Mouse (Mus musculus): ENCODE results near the gene Gch1. TPM values are rescaled to one million over a fixed set of nuclear protein-coding genes. Genes with fewer than 3 reads are reported as not detected.

Gene Gch1
- total and polyA plus RNA-seq, 3 experiments, result 4.4 to 6.6 TPM; not detected in 1

GRCm38 (mm10) chr14:47214367-47214766 lies 25.2 kb upstream of the Gch1 start:
- H3K27me3 ChIP-seq (ENCODE audit: control insufficient read depth in 1 of 2, insufficient read depth in 2 of 2, low read length in 2 of 2), result peaks cover 0 to 6% of the 10 kb centered on the region in 2 experiments; a peak in 2 of 4 replicates
- no peak for TF ChIP-seq ZKSCAN1 (IDR thresholded peaks at IDR 0.05; ENCODE audit: low read depth, low read length)
- TF ChIP-seq MYC (IDR thresholded peaks at IDR 0.05; ENCODE audit: low read depth, low read length), result no peak
- TF ChIP-seq E2F4 (IDR thresholded peaks at IDR 0.05; ENCODE audit: borderline replicate concordance, low read depth, low read length), result no peak
- TF ChIP-seq TBP (IDR thresholded peaks at IDR 0.05; ENCODE audit: low read depth, low read length), result no peak
- no peak for TF ChIP-seq CHD1 (IDR thresholded peaks at IDR 0.05; ENCODE audit: low read depth, low read length)
- no peak for TF ChIP-seq POLR2AphosphoS2 (IDR thresholded peaks at IDR 0.05; ENCODE audit: low read length)
- no peak for TF ChIP-seq MYB (IDR thresholded peaks at IDR 0.05; ENCODE audit: low read depth, low read length)
- TF ChIP-seq RCOR1 (IDR thresholded peaks at IDR 0.05; ENCODE audit: low read depth, low read length), result no peak
- TF ChIP-seq EP300 (IDR thresholded peaks at IDR 0.05; ENCODE audit: low read depth in 1 of 2, low read length in 2 of 2), result no peak
- TF ChIP-seq MEF2A (IDR thresholded peaks at IDR 0.05; ENCODE audit: extremely low read depth, insufficient replicate concordance, low read depth, low read length, poor library complexity, severe bottlenecking), result no peak
- TF ChIP-seq NELFE (IDR thresholded peaks at IDR 0.05; ENCODE audit: low read depth, low read length), result no peak
- TF ChIP-seq GATA1 (IDR thresholded peaks at IDR 0.05; ENCODE audit: low read depth, low read length), result no peak
- no peak for TF ChIP-seq MAX (IDR thresholded peaks at IDR 0.05; ENCODE audit: low read length)

GRCm38 (mm10) chr14:47213305-47213704 lies 24.1 kb upstream of the Gch1 start:
- Histone ChIP-seq H3K4me3 (ENCODE audit: control insufficient read depth in 1 of 2, insufficient read depth in 1 of 2, low read depth in 2 of 2, low read length in 2 of 2) (no peak overlapping the region), H3K4me1 (ENCODE audit: control insufficient read depth in 1 of 2, insufficient read depth in 2 of 2, low read length in 2 of 2) (no peaks in the 10 kb centered on the region), H3K9ac (ENCODE audit: control insufficient read depth, low read depth, low read length, poor library complexity, severe bottlenecking) (no peak overlapping the region), H3K9me3 (replicated peaks; ENCODE audit: insufficient read depth, low read length) (no peaks in the 10 kb centered on the region), H3K27ac (ENCODE audit: control insufficient read depth, low read depth, low read length) (no peak overlapping the region), H3K79me2 (ENCODE audit: control insufficient read depth, insufficient read depth, low read length, poor library complexity) (no peaks in the 10 kb centered on the region), H3K36me3 (ENCODE audit: control insufficient read depth in 1 of 2, insufficient read depth in 2 of 2, low read length in 2 of 2) (no peaks in the 10 kb centered on the region), H3K27me3 (ENCODE audit: control insufficient read depth in 1 of 2, insufficient read depth in 2 of 2, low read length in 2 of 2) (peaks cover 0 to 6% of the 10 kb centered on the region in 2 experiments; a peak in 2 of 4 replicates)
- TF ChIP-seq HCFC1 (IDR thresholded peaks at IDR 0.05; ENCODE audit: low read depth, low read length), result no peak
- TF ChIP-seq MAX (IDR thresholded peaks at IDR 0.05; ENCODE audit: low read length), result no peak
- no peak for TF ChIP-seq TCF12 (IDR thresholded peaks at IDR 0.05; ENCODE audit: low read depth, low read length)
- no peak for TF ChIP-seq ETS1 (IDR thresholded peaks at IDR 0.05; ENCODE audit: low read depth, low read length)
- no peak for TF ChIP-seq BHLHE40 (IDR thresholded peaks at IDR 0.05; ENCODE audit: borderline replicate concordance, low read depth, low read length)
- TF ChIP-seq MAZ (IDR thresholded peaks at IDR 0.05; ENCODE audit: low read depth, low read length), result no peak
- TF ChIP-seq ZC3H11A (IDR thresholded peaks at IDR 0.05; ENCODE audit: low read depth, low read length), result no peak
- DNase-seq (ENCODE audit: low read depth, low spot score), result no peak

More at GRCm38 (mm10) chr14:47214367-47214766, 25.2 kb upstream of the Gch1 start:
- no peaks in the 10 kb centered on the region for H3K9me3 ChIP-seq (replicated peaks; ENCODE audit: insufficient read depth, low read length)
- no peak overlapping the region for H3K4me3 ChIP-seq (ENCODE audit: control insufficient read depth in 1 of 2, insufficient read depth in 1 of 2, low read depth in 2 of 2, low read length in 2 of 2)
- H3K4me1 ChIP-seq (ENCODE audit: control insufficient read depth in 1 of 2, insufficient read depth in 2 of 2, low read length in 2 of 2), result peaks cover 0 to 3% of the 10 kb centered on the region in 2 experiments; a peak in 1 of 4 replicates
- no peaks in the 10 kb centered on the region for H3K36me3 ChIP-seq (ENCODE audit: control insufficient read depth in 1 of 2, insufficient read depth in 2 of 2, low read length in 2 of 2)
- no peak overlapping the region for H3K9ac ChIP-seq (ENCODE audit: control insufficient read depth, low read depth, low read length, poor library complexity, severe bottlenecking)
- H3K27ac ChIP-seq (ENCODE audit: control insufficient read depth, low read depth, low read length), result no peak overlapping the region
- no peak for DNase-seq (ENCODE audit: low read depth, low spot score)
- no peaks in the 10 kb centered on the region for H3K79me2 ChIP-seq (ENCODE audit: control insufficient read depth, insufficient read depth, low read length, poor library complexity)

Measured in MEL (cell line).